Mouse (Mus musculus): ENCODE data around the gene Gm20388.

Gm20388 gene

DNA sequence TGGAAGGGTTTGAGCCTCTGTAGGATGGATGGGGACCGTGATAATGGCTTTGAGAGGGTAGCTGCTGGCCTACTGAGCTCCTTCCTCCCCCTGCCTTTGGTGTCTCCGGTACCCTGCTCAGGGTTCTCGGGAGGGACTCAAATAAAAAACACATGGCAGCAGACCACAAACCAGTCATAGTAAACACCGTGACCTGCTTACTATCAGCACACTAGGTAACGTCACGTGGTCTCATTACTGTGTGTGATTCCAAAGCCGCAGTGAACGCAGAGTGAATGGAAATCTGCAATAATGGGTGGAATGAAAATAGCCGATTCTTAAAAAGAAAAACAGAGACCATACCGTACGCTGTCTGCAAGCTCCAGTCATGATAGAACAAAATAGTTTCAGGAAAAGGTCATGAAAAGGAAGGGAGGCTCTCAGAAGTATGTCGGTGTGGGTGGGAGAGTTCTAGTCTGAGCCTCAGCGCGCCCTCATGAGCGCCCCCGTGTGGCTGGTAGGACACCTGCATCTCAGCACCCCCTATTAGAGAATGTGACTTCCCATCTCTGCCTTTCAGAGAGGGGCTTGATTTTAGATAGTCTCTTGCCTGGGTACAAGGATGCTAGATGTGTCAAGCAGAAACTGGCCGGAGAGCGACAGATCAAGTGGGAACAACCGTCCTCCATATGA is 4436.3 kb downstream of the Gm20388 start:
- DNase-seq (ENCODE audit: low spot score in 2 of 2): peak in 1 of 2 experiments; percentile 53

DNA sequence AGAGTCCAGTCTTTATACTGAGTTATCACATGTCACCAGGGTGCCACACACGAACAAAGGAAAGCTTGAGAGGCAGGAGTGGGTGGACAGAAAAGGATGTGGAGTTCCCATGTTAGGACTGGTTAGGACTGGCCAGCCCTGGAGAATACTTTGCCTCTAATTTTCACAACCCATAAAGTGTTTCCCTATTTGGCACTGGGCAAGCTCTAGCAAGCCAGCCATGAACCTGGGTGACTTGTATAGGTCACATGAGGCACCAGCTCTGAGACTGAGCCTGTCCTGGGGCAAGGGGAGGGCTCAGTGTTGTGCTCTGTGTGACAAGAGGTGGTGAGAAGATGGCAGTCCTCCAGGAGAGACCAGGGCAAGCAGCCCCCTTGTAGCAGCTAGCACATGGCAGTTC is 4437.4 kb downstream of the Gm20388 start:
- DNase-seq (ENCODE audit: low spot score in 2 of 2): no peak

DNA sequence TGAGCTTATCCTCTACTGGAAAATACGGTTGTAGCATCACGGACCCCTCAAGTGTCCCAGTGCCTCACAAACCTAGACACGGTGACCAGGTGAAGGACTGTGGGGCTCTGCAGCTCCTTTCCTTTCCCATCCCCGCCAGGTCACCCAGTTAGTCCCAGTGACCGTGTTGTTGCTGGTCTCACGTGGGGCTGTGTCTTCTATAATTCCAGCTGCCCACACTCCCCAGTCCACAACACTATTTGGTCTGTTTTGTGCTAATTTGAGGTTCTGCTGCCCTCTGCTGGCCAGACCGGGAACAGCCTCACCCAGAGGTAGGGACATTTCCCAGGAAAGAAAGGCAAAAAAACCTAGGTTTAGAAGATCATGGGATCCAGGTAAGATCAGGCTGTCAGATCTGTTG is 4439.0 kb downstream of the Gm20388 start:
- peak; percentile 52 to 88 for DNase-seq (ENCODE audit: low spot score in 2 of 2)

DNA sequence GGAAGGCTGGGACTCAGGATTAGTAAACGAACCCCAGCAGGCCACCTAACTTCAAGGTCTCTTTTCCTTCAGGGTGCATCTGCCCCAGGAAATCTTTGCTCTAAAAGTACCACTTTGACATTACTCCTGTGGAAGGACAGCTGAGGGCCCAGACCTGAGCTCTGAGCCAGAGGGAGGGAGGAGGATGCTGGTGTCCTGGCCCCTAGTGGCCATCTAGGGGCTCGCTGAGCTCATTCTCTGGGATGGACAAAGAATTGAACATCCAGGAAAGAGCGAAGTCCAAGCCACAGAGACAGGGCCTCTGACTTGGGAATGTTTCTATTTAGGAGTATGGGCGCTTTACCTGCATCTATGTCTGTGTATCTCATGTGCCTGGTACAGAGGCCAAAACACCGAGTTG is 4441.0 kb downstream of the Gm20388 start:
- DNase-seq (ENCODE audit: low spot score in 2 of 2): no peak

DNA sequence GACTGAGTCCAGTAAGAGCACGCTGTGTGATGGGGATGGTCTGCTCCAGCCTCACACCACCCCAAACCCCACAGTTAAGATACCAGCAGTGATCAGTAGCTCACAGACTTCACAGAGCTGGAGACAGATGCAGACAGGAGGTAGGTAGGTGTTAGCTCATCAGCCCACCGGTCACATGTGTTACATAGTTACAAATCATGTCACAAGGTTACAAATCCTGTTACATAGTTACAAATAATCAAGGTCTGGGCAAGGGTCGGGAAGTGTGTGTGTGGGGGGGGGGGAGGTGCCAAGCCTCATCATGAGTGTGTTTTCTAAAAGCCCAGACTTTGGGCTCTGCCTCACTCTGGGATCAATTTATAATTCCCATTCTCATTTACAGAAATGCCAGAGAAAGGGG is 4450.3 kb downstream of the Gm20388 start:
- no peak for DNase-seq (ENCODE audit: low spot score in 2 of 2)

DNA sequence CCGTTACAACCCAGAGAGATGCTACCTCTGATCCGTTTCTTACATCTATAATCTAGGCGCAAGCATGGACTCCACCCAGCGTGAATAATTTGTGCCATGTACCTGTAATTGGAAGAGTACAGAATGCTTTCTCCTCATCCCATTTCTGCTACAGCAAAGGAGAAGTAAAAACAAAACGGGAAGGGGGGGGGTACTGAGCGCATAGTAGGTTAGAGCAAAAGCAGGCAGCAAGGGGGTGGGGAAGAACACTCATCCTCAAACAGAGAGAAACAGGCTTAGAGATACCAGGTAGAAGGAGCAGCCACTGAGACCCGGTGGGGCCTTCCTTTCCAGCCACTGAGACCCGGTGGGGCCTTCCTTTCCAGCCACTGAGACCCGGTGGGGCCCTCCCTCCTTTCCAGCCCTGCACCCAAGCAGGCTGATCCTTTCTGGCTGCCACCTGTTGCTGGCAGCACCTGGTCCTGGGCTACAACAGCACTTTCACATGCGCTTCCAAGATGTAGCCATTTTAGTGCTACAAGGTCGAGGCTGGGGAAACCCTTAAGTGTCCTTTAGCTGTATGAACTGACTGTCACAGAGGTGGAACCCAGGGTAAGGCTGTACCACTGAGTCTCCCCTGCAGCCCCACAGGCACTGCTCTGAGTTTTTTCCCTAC is 4451.3 kb downstream of the Gm20388 start:
- no peak for DNase-seq (ENCODE audit: low spot score in 2 of 2)

DNA sequence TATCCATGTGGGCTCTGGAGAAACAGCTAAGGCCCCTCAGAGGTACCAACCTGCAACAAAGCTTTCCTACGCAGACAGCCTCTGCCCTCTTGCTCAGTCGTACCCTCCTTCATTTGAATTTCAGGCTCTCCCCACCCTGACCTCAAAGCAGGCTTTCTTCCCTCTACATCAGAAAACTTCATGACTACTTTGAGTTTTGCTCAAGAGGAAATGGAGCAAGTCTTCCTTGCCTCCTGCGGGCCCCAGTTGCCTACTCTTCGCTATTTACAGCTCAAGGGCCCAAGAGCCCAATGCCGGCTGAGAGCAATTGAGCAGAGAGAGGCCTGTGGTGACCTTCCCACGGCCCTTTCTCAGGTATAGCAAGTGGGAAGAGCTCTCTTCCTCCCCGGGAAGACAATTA is 4451.9 kb downstream of the Gm20388 start:
- DNase-seq (ENCODE audit: low spot score in 2 of 2): no peak

DNA sequence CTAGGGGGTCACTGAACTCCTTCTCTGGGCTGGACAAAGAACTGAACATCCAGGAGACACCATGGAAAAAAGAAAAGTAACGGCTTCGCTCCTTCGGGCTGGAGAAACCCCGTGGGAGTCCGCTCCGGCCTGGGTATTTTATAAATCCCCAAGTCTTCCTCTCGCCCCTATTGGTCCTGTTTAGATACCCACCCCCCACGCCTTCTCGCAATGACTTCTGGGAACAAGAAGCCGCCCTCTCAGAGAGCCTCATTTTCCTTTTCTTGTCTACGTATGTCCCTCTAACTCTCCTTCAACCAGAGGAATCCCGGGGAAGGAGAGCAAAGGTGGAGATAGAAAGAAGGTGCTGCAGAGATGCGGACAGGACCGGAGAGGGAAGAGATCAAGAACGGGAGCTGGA is 4452.7 kb downstream of the Gm20388 start:
- no peak for DNase-seq (ENCODE audit: low spot score in 2 of 2)

DNA sequence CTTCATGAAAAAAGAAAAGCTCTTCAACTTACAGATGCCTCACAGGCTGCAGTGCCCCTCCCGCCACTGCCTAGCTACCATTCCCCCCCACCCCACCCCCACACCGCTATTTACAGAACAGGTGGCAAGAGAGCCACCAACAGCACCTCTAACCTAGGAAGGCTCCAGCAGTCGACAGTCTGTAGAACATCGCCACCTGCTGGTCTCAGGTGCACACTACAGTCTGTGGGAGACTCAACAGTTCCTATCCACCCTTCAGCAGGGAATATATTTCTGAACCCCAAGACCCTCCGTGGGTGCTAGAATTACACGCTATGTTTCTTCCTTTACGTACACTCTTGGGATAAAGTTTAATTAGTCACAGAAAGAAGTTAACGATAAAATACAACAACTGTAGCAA is 4457.6 kb downstream of the Gm20388 start:
- DNase-seq (ENCODE audit: low spot score in 2 of 2): peak in 1 of 2 experiments; percentile 66

DNA sequence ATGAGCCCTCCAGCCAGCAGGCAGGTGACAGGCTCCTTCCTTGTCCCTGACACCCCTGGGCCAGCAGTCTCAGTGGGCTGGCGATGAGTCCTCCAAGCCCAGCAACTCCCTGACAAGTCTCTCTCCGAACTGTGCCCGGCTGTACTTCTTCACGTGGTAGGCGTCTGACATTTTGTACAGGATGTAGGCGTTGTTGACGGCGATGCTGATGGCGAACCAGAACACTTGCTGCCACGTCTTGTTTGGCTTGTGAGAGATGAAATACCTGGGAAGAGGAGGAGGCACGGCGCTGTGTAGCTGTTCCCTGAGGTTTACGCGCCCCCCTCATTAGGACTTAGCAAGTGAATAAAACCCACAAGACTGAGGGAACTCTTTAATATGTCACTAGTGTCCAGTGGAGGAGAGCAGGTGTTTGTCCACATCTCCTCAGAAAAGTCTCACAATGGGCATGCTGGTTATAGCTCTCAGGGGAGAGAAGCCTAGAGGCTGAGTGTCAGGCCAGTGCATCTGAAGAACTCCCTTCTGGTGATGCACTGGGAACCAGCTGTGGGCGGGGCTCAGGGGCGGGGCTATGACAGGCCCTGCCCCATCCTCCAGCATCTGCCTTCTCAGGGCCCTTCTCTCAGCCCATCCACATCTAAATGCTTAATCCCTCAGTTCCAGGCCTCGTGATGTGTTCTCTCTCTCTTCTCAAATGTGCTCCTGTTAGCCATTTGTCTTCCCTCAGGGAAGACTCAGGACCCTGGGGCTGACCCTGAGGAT is 4460.0 kb downstream of the Gm20388 start:
- no peak for DNase-seq (ENCODE audit: low spot score in 2 of 2)

DNA sequence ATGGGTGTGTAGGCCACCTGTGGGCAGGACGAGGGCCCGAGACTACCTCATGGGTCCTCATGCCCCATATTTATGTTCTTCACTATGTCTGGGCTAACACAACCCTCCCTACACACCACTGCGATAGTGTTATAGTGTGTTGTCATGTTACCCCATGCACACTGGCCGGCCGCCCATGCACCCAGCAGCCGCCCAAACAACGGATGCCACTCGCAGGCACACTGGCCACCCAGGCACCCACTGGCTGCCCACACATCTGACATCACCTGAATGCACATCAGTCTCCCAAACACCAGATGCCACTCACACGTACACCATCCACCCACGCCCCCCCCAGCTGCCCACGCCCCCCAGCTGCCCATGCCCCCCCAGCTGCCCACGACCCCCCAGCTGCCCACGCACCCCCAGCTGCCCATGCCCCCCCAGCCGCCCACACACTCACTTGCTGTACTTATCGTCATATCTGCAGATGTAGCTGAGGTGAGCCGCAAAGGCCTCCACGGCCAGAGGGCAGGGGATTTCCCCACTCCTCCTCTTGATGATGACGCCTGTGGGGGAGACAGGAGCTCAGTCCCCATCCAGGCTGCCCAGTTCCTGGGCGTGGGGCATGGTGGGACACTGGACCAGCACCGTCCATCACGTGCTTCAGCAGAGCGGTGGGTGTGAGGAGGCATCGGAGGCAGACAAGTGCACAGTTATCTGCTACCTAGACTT is 4460.9 kb downstream of the Gm20388 start:
- no peak for DNase-seq (ENCODE audit: low spot score in 2 of 2)

DNA sequence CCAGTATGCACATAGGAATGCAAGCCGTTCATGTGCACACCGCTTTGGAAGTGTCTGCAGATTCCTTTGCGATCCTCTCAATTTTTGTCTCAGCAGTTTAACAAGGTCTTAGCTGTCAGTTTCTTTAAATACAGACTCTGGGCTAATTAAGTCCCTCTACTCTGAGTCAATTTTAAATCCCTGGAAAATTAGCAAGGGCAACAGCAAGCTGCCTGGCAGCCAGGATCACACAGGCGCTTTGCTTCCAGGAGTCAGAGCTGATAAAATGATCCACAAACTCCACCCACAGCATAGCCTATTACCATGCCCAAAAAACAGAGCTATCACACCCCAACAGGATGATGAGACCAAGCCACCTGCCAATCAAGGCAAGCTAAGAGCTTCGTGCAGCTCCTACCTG is 4463.1 kb downstream of the Gm20388 start:
- DNase-seq (ENCODE audit: low spot score in 2 of 2): no peak

DNA sequence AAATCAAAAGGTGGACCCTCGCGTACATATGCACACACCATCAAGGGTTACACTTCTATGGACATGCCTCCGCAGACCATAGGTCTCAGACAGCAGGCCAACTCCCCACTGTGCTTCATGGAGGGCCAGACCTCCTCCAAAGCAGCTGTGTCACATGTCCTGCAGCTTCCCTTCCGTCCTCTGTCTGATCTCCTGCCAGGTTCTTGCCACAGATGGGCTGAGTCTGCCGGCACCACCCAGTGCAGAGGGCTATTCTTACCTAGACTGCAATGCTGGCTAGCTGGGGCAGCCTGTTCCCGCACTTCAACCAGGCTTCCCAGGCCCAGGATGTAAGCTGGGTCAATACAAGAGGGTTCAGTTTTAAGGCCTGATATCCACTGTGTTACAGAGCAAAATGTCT is 4464.5 kb downstream of the Gm20388 start:
- no peak for DNase-seq (ENCODE audit: low spot score in 2 of 2)

DNA sequence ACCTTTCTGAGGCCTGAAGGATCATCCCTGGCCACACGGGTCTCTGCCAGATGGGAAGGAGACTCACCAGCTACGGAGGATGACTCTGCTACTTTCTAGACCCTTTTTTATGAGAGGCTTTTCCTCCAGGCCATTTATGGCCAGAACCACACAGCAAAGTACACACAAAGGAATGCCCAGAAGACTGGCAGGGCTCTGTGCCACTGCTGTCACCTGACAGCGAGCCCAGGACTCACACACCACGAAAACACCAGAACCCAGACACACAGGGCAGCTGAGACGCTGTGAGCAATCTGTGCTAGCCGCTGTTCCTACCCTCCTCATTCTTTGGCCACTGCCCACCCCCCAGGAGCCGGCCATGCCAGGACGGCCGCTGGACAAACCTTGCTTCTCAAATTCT is 4465.1 kb downstream of the Gm20388 start:
- DNase-seq (ENCODE audit: low spot score in 2 of 2): no peak

DNA sequence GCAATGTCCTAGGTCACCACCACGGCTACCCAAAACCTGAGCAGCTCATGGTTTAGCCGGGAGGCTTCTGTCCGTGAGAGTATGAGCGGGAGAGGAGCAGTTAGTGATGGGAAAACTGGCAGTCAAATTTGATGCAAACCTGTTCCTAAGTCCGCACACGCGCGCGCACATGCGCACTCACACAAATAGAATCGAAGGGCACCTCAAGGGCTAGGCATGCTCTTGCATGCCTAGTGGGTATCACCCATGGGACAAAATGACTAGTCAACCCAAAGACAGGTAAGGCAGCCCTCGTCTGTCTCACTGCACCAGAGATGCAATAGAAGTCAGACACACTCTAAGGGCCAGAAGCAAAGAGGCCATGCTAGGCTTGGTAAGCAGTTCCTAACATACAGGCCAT is 4465.8 kb downstream of the Gm20388 start:
- DNase-seq (ENCODE audit: low spot score in 2 of 2): no peak

DNA sequence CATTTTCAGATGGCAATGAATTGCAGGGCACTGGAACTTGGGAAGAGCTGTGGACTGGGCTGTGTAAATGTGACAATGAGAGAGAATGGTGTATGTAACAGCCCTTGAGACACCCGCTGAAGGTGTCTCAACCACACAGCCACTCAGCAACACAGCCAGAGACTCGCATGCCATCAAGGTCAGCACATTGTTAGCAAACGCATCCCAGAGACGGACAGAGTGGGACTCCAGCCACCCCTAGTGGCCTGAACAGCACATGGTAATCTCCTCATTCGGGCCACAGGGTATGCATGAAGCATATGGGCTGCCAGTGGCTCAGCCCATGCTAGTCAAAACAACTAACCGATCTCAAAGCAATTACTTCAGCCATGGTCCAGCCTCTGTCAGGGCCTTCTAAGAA is 4468.6 kb downstream of the Gm20388 start:
- DNase-seq (ENCODE audit: low spot score in 2 of 2): no peak

DNA sequence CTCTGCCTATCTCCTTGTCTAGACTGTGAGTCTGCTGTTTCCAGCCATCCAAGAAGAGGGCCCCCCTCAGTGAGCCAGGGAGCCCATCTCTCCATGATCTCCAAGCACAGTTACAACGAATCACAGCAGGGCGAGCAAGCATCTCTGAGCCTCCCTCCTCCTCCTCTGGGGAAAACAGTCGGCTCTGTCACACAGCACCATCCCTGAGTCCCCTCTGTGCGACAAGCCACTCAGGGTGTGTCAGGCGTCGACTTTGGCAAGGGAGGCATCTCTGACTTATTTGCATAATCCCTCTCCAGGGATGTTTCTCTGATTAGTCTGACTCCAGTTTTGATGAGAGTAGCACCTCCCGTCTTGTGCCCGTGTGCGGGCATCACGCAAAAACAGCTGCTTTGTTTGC is 4471.6 kb downstream of the Gm20388 start:
- DNase-seq (ENCODE audit: low spot score in 2 of 2): no peak

DNA sequence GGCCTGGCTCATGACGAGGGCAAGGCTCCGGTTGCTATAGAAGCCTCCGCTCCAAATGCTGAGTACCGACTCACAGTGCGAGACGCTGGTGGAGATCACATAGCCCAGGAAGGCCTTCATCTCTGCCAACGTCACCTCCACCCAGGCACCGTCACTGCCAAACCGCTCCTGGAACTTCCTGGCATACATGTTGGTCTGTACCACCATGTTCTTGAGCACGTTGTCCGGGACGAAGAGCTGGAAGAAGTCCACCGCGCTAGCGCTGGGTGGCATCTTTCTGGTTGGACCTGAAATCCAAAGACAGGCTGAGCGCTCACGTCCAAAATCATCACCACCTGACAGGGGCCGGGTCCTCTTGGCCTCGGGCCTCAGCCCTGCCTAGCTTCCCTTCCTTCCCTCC is 4473.7 kb downstream of the Gm20388 start:
- no peak for DNase-seq (ENCODE audit: low spot score in 2 of 2)

DNA sequence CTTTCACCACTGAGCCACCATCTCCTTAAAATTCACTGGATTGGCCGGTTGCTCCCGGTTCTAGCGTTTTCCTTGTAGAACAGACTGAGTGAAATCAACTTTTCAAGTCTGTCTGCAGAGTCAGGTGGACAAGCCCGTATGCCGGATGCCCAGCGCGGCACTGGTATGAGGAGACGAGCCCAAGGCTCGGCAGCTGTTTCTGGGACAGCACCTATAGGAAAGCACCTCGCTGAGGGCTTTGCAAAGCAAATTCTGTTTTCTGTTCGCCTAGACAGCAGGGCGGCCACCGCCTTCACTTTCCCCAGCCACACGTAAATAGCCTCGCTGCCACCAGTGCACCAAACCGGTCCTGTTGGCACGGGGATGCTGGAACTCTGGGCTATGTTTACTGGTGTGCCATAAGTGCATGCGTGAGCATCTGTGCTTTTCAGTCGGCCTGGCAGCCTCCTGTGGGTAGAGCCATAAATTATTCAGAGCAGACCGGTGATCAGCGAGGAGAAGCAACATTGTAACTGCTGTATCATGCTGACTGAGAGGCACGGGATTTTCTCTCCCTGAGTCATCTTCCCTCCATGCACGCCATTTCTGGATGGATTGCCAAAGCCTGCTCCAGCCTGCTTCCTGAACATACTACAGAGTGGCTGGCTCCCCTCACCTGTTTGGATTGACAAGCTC is 4475.7 kb downstream of the Gm20388 start:
- DNase-seq (ENCODE audit: low spot score in 2 of 2): peak in 1 of 2 experiments; percentile 47

DNA sequence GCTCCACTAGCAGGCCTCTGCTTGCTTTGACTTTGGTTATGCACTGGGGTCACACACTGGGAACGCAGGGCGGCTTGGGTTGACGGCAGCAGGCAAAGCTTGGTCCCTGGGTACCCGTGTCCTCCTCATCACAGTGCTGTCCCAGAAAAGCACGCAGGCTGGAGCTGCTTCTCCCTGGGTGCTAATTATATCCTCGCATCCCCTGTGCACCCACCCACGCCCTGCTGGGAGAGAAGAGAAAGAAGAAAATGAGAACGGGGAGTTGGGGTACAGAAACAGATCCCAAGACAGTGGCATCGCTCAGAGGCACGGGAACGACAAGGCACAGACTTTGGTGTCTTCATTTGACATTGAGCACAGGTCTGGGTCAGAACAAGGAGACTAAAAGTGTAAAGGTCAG is 4478.9 kb downstream of the Gm20388 start:
- peak; percentile 63 to 74 for DNase-seq (ENCODE audit: low spot score in 2 of 2)

DNA sequence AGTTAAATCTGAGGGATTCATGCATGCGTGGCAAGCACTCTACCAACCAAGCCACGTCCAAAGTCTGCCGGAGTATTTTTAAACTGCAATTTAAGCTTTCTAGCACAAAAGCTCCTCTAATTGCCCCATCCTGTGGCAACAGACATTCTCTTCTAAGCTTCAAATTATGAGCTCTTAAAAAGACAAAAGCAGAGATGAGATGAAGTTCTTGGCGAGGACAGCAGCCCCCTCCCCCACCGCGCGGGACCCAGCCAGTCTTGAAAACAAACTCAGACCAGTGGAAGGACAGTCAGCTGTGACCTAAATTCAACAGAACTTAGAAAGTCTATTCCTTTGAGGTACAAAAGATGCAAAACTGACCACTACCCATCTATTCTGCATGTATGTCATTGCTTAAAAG is 4480.6 kb downstream of the Gm20388 start:
- DNase-seq (ENCODE audit: low spot score in 2 of 2): no peak
